Mouse (Mus musculus): ENCODE data around the gene Incenp. TPM values are rescaled to one million over a fixed set of nuclear protein-coding genes. Genes with fewer than 3 reads are reported as not detected.

The Incenp gene
- total RNA-seq, 2 experiments from 2014 or later = 127 to 137 TPM

GRCm38 (mm10) chr19:9847262-9847661 lies 52.1 kb downstream of the Incenp start, which contains the start of gene Scgb2a2:
Gene Scgb2a2, plus strand, starts transcription at chr19:9847562.
- ATAC-seq (replicated peaks; ENCODE audit: low FRiP score, poor library complexity, severe bottlenecking) = no peak

- ATAC-seq (replicated peaks; ENCODE audit: low FRiP score, poor library complexity, severe bottlenecking) = no peak
Measured at GRCm38 (mm10) chr19:9837341-9837715, 62.0 kb downstream of the Incenp start.

- 0 out of 2 replicates have a peak, but pooled peaks have one; percentile 46 for ATAC-seq (replicated peaks; ENCODE audit: low FRiP score, poor library complexity, severe bottlenecking)
Measured at GRCm38 (mm10) chr19:9836581-9837340, 62.6 kb downstream of the Incenp start.

Other genes with a start within 250 kb of the Incenp start
- not detected in 2 replicates for gene Scgb2a2, start 52.0 kb downstream of the Incenp start, total RNA-seq (2015; ENCODE audit: low replicate concordance)
- gene Scgb2a2, start 52.0 kb downstream of the Incenp start, total RNA-seq (2017; ENCODE audit: low replicate concordance) = not detected in 2 replicates
- 939 and 1,145 TPM in 2 replicates for gene Fth1, start 81.0 kb upstream of the Incenp start, total RNA-seq (2015; ENCODE audit: low replicate concordance)
- 1,067 and 1,257 TPM in 2 replicates for gene Fth1, start 81.0 kb upstream of the Incenp start, total RNA-seq (2017; ENCODE audit: low replicate concordance)
- not detected in 2 replicates for gene Best1, start 102.1 kb upstream of the Incenp start, total RNA-seq (2015; ENCODE audit: low replicate concordance)
- not detected in 2 replicates for gene Best1, start 102.1 kb upstream of the Incenp start, total RNA-seq (2017; ENCODE audit: low replicate concordance)
- gene Rab3il1, start 102.1 kb upstream of the Incenp start, total RNA-seq (2015; ENCODE audit: low replicate concordance) = 263 and 307 TPM in 2 replicates
- gene Rab3il1, start 102.1 kb upstream of the Incenp start, total RNA-seq (2017; ENCODE audit: low replicate concordance) = 530 and 535 TPM in 2 replicates
- gene Fads3, start 142.0 kb upstream of the Incenp start, total RNA-seq (2015; ENCODE audit: low replicate concordance) = 1.7 and 12.1 TPM in 2 replicates
- gene Fads3, start 142.0 kb upstream of the Incenp start, total RNA-seq (2017; ENCODE audit: low replicate concordance) = 9.3 and 18.5 TPM in 2 replicates
- gene Fads2, start 202.2 kb upstream of the Incenp start, total RNA-seq (2015; ENCODE audit: low replicate concordance) = 5.2 and 9.0 TPM in 2 replicates
- gene Fads2, start 202.2 kb upstream of the Incenp start, total RNA-seq (2017; ENCODE audit: low replicate concordance) = 4.6 and 5.8 TPM in 2 replicates